Mouse (Mus musculus) spleen, adult 2 months (tissue): ENCODE measurements at regions not wholly inside any gene's neighbourhood (a gene's known extent, or its start where the extent isn't known, plus 50 kb on each side); places are given as distances from the start of the nearest gene placed in this dataset.

ENCODE experiments used
- CTCF ChIP-seq: fragments of 200-500 bp; IDR thresholded peaks from 2 replicates; pipeline ENCODE4 v1.5.1; 2011; ENCODE audit warnings: mild to moderate bottlenecking, inconsistent platforms; ENCODE audit not compliant: insufficient read depth, insufficient read length, insufficient replicate concordance; ENCODE audit errors: extremely low read depth
- POLR2A ChIP-seq: fragments of 200-500 bp; IDR thresholded peaks from 2 replicates; pipeline ENCODE4 v1.6.1; 2011; ENCODE audit warnings: low read depth, low read length, inconsistent platforms

DNA sequence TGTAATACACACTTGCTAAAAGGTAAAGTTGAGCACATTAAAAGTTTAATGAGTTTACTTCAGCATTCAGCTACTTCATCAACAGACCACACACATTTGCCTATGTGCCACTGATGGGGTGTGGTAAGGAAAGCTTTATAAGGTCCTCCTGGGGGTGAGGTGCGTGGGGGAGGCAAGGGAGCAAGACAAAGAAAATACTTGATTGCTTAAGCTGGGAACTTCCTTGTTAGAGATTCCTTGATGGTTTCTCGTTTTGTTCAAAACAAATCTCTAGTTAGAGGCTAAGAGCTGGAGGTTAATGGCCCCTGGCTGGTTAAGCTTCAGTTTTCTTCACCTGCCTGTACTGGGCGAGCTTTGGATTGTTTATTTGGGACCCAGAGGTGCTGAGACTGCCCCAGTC is 220.7 kb downstream of the Maf start:
- TF ChIP-seq CTCF, result no peak
- TF ChIP-seq POLR2A, result no peak
